Mouse (Mus musculus) heart, embryonic 16.5 days (tissue): ENCODE data around the gene Kcnt2. TPM values are rescaled to one million over a fixed set of nuclear protein-coding genes. Genes with fewer than 3 reads are reported as not detected.

Source experiments
- ATAC-seq: fragments of 200-750 bp; cut with Nextera tagmentation; replicated peaks from 2 replicates; pipeline ENCODE4 v1.8.0; 2017; ENCODE audit warnings: moderate number of reproducible peaks; ENCODE audit not compliant: insufficient read depth, low FRiP score; ENCODE audit errors: extremely low read depth
- H3K27ac ChIP-seq: fragments of 300-500 bp; sonication (generic); 2 replicates; pipeline ENCODE4 v1.5.1; 2014; ENCODE audit warnings: mild to moderate bottlenecking, low read length, control low read depth, moderate library complexity
- H3K27me3 ChIP-seq: fragments of 300-500 bp; sonication (generic); 2 replicates; pipeline ENCODE4 v1.6.1; 2014; ENCODE audit warnings: low read length, mixed read lengths; ENCODE audit not compliant: control insufficient read depth, insufficient read depth
- H3K36me3 ChIP-seq: fragments of 300-500 bp; sonication (generic); 2 replicates; pipeline ENCODE4 v1.6.1; 2014; ENCODE audit not compliant: control insufficient read depth, insufficient read depth
- H3K4me1 ChIP-seq: fragments of 300-500 bp; sonication (generic); 2 replicates; pipeline ENCODE4 v1.6.1; 2014; ENCODE audit warnings: low read length, mixed read lengths; ENCODE audit not compliant: control insufficient read depth, insufficient read depth
- H3K4me2 ChIP-seq: fragments of 300-500 bp; sonication (generic); 2 replicates; pipeline ENCODE4 v1.6.1; 2014; ENCODE audit warnings: low read depth, mild to moderate bottlenecking, control low read depth, low read length
- H3K4me3 ChIP-seq: fragments of 300-500 bp; sonication (generic); 2 replicates; pipeline ENCODE4 v1.5.1; 2014; ENCODE audit warnings: mild to moderate bottlenecking, control low read depth, low read length
- H3K9ac ChIP-seq: fragments of 300-500 bp; sonication (generic); 2 replicates; pipeline ENCODE4 v1.6.1; 2014; ENCODE audit warnings: low read length, control low read depth
- H3K9me3 ChIP-seq: fragments of 300-500 bp; sonication (generic); replicated peaks from 2 replicates; pipeline ENCODE4 v1.6.1; 2016; ENCODE audit warnings: low read length; ENCODE audit not compliant: control insufficient read depth
- WGBS: fragments of 180-500 bp; shearing (Covaris S2); extraction: QIAGEN DNeasy Blood & Tissue Kit; methylation state at CpG from one replicate; pipeline ENCODE4 v1.1.7; 2014; 5-methylcytosine and 5-hydroxymethylcytosine counted together
- polyA plus RNA-seq: library from polyadenylated mRNA; unstranded; fragments of >200 nt; fragmentation: Nextera tagmentation; extraction: Ambion mirVana; gene quantifications from 2 replicates; pipeline ENCODE4 v1.2.1, GENCODE M21; 2015

Kcnt2 gene
- polyA plus RNA-seq, 1 experiment from 2014 or later: 0.81 TPM

DNA sequence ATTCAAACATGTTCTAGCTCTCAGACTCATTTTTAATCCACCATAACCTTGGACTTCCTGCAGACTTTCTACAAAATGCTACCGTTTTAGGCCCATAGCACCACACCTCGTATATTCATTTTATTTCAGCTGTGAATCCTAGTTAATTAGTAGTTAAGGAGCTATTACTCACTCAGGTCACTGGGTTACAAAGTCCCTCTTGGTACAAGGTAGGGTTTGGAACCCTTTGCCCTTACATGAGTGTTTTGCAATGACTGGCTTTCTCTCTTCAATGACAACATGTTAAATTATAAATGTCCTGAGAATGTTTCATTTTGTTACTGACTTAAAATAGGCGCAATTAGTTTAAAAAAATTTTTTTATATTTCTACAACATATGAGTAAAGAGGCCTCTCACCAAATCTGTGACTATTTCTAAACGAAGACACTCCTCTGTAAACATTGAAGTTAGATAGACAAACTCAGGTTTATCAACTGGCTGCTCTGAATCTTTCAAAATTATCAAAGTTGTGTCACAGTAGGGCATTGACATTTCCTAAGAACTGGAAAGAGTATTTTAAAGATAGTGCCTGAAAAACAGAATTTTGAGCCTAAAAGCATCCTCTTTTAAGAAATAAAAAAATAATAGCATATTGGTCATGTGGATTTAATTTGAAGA lies 160.8 kb downstream of the Kcnt2 start:
- Histone ChIP-seq H3K4me1 (no peaks in the 10 kb centered on the region), H3K36me3 (no peaks in the 10 kb centered on the region), H3K4me3 (no peak overlapping the region), H3K27me3 (no peaks in the 10 kb centered on the region), H3K9ac (no peak overlapping the region), H3K27ac (no peak overlapping the region), H3K4me2 (no peak overlapping the region), H3K9me3 (no peaks in the 10 kb centered on the region)
- 77% methylated on average over 4 of the region's 4 CpGs for WGBS
- ATAC-seq: no peak

DNA sequence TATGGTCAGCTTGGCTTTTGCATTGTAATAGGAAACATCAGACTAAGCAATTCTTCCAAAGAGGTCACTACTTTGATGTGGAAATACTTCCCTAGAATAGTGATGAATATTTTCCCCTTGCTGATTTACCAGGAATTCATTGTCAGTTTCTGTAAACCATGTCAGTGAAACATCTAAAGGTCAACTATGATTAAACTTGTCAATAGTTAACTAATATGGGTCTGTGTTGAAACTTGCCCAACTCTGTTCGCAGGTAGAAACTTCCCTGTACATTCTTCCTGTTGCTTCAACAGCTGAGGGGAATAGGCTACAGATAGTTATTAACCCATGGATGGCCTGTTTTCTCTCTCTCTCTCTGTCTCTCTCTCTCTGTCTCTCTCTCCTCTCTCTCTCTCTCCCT lies 169.8 kb downstream of the Kcnt2 start:
- no peak overlapping the region for H3K9ac ChIP-seq
- ATAC-seq: no peak
- H3K27me3 ChIP-seq: no peaks in the 10 kb centered on the region
- H3K4me1 ChIP-seq: no peaks in the 10 kb centered on the region
- no peak overlapping the region for H3K4me3 ChIP-seq
- no peaks in the 10 kb centered on the region for H3K9me3 ChIP-seq
- H3K4me2 ChIP-seq: no peak overlapping the region
- 43% methylated on average over 1 of the region's 1 CpGs for WGBS
- no peak overlapping the region for H3K27ac ChIP-seq
- H3K36me3 ChIP-seq: no peaks in the 10 kb centered on the region

DNA sequence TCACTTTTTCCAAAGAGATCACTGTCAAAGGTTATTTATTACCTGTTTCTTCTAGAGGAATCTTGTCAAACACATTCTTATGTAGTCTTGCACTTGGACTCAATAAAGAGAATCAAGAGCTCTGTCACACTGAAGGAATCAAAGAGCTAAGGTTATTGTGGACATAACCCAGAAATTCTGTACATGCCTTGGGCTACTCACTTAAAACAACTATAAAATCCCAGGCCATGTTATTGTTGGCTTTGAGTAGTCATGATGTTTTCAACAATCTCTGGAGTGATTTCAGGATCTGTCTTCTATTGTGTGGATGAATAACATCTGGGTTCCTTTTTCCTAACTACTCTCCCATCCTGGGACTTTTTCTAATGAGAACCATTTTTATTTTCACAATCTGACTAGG lies 177.0 kb downstream of the Kcnt2 start:
- H3K27me3 ChIP-seq: no peaks in the 10 kb centered on the region
- H3K9ac ChIP-seq: no peak overlapping the region
- H3K36me3 ChIP-seq: no peaks in the 10 kb centered on the region
- no peak overlapping the region for H3K4me3 ChIP-seq
- H3K9me3 ChIP-seq: no peaks in the 10 kb centered on the region
- H3K27ac ChIP-seq: no peak overlapping the region
- no peak overlapping the region for H3K4me2 ChIP-seq
- ATAC-seq: 0 out of 2 replicates have a peak, but pooled peaks have one; percentile 32
- H3K4me1 ChIP-seq: no peaks in the 10 kb centered on the region

DNA sequence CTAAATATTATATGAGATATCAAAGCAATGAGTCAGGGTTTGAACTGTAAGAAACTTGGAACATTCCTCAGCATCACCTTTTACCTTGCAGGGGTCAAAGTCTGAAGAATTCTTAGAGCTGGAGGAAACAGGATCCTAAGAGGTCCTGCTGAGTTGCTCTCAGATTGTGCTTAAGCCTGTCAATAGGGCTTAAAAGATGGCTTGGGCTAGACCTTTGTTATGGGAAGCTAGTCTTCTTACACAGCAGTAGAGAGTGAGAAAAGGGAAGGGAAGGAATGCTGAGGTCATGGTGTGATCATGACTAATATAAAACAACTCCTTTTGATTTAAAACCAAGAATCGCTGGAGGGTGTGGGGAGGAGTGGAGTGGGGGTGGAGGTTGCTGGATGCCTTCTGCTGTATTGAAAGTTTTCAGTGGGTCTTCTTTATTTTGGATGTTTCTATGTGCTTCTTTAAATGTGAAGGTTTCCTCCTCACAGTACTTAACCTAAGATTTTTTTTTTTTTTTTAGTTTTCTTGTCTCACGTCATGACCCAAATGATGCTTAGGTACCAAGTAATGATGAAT lies 183.4 kb downstream of the Kcnt2 start:
- no peak overlapping the region for H3K4me2 ChIP-seq
- H3K27ac ChIP-seq: no peak overlapping the region
- H3K4me3 ChIP-seq: no peak overlapping the region
- H3K36me3 ChIP-seq: no peaks in the 10 kb centered on the region
- no peaks in the 10 kb centered on the region for H3K4me1 ChIP-seq
- no peaks in the 10 kb centered on the region for H3K9me3 ChIP-seq
- 51% methylated on average over 2 of the region's 2 CpGs for WGBS
- no peak overlapping the region for H3K9ac ChIP-seq
- H3K27me3 ChIP-seq: no peaks in the 10 kb centered on the region
- ATAC-seq: no peak

DNA sequence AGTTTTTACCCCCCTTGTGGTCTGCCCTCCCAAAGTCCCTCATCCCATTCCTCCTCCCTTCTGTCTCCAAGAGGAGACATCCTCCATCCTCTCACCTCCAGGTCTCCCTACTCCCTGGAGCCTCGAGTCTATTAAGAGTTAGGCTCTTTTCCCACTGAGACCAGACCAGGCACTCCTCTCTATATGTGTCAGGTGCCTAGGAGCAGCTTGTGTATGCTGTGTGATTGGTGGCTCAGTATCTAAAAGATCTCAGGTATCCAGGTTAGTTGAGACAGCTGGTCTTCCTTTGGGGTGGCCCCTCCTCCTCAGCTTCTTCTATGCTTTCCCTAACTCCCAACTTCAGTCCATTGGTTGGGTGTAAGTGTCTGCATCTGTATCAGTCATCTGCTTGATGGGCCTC lies 186.1 kb downstream of the Kcnt2 start:
- Histone ChIP-seq H3K36me3 (no peaks in the 10 kb centered on the region), H3K4me1 (no peaks in the 10 kb centered on the region), H3K4me3 (no peak overlapping the region), H3K4me2 (no peak overlapping the region), H3K27ac (no peak overlapping the region), H3K9ac (no peak overlapping the region), H3K9me3 (no peaks in the 10 kb centered on the region), H3K27me3 (no peaks in the 10 kb centered on the region)
- no peak for ATAC-seq
- WGBS: 59% methylated on average over 1 of the region's 1 CpGs

DNA sequence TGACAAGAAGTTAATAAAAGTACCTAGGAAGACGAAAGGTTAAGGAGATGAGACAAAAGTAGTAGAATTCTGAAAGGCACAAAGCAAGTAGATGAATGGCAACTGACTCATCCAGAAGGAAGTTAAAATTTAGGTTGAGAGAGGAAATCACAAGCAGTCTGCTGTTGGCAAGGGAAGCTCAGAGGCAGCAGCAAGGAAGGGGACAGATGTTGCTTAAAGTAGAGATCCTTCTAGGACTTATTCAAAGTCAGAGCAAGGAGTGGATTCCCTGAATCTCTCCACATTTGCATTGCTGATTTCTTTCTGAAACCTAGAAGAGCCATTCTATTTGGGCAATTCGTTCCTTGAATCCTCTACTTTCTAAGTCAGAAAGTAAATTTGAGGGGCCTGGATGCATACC lies 188.8 kb downstream of the Kcnt2 start:
- H3K9ac ChIP-seq: no peak overlapping the region
- H3K4me2 ChIP-seq: no peak overlapping the region
- no peak for ATAC-seq
- no peaks in the 10 kb centered on the region for H3K27me3 ChIP-seq
- no peaks in the 10 kb centered on the region for H3K36me3 ChIP-seq
- H3K4me3 ChIP-seq: no peak overlapping the region
- H3K27ac ChIP-seq: no peak overlapping the region
- no peaks in the 10 kb centered on the region for H3K9me3 ChIP-seq
- no peaks in the 10 kb centered on the region for H3K4me1 ChIP-seq
- WGBS: 60% methylated on average over 2 of the region's 2 CpGs

DNA sequence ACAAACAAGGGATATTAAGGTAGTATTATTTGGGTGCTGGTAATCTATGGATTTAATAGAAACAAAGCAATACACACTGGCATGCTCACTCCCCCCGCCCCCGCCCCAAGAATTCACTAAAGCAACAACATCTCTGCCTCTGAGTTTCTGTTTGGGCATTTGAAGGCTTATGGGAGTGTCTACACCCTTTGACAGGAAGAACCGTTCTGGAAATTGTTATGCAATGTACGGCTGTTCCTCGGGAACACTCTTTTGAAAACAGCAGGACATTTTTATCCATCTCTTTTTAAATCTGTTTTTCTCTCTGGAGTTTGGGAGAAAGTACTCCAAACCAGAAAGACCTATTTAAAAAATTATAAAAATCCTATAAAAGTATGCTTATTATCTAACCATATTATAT lies 192.2 kb downstream of the Kcnt2 start:
- no peaks in the 10 kb centered on the region for H3K9me3 ChIP-seq
- no peak overlapping the region for H3K9ac ChIP-seq
- H3K4me3 ChIP-seq: no peak overlapping the region
- WGBS: 61% methylated on average over 5 of the region's 5 CpGs
- no peak overlapping the region for H3K4me2 ChIP-seq
- no peaks in the 10 kb centered on the region for H3K4me1 ChIP-seq
- H3K27ac ChIP-seq: no peak overlapping the region
- H3K27me3 ChIP-seq: no peaks in the 10 kb centered on the region
- H3K36me3 ChIP-seq: no peaks in the 10 kb centered on the region
- no peak for ATAC-seq

DNA sequence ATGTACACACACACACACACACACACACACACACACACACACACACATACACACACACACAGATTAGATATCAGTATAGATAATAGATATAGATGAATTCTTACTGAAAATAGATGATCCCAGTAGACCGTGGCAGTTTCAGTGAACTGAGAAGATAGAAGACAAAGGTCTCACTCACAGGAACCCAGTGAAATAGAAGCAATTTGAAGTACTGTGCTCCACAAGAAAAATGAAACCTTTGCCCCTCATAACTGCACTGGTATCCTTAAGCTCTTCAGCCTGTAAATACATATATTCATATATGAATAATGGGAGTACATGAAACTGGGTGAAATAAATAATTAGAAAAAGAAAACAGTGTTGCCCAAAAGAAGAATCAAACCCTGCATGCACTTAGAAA lies 197.9 kb downstream of the Kcnt2 start:
- Histone ChIP-seq H3K36me3 (no peaks in the 10 kb centered on the region), H3K27me3 (no peaks in the 10 kb centered on the region), H3K4me1 (no peaks in the 10 kb centered on the region), H3K27ac (no peak overlapping the region), H3K9ac (no peak overlapping the region), H3K9me3 (no peaks in the 10 kb centered on the region), H3K4me3 (no peak overlapping the region), H3K4me2 (no peak overlapping the region)
- WGBS: 70% methylated on average over 1 of the region's 1 CpGs
- ATAC-seq: no peak

DNA sequence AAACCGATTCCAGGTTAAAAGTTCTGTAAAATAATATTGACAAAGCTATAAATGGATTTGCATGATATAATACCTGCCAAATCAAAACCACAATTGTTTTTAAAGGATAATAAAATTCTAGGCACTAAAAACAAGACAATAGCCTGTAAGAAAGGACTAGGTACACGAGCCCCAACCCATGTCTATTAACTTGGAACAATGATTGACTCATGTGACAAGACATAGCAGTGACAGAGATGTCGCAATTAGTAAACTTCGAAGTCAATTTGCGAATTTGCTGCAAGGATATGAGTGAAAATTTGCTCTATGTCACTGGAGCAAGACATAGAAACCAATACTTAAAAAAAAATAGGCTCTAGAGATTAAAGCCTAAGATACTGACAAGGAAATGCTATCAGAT lies 198.4 kb downstream of the Kcnt2 start:
- no peak for ATAC-seq
- H3K4me1 ChIP-seq: no peaks in the 10 kb centered on the region
- H3K27me3 ChIP-seq: no peaks in the 10 kb centered on the region
- 81% methylated on average over 5 of the region's 5 CpGs for WGBS
- no peak overlapping the region for H3K4me2 ChIP-seq
- H3K27ac ChIP-seq: no peak overlapping the region
- H3K4me3 ChIP-seq: no peak overlapping the region
- H3K36me3 ChIP-seq: no peaks in the 10 kb centered on the region
- H3K9me3 ChIP-seq: no peaks in the 10 kb centered on the region
- H3K9ac ChIP-seq: no peak overlapping the region
